Mouse (Mus musculus) activated CD4-positive, CD25-positive, alpha-beta regulatory T cell, adult 4 months (primary cell): ENCODE measurements at regions not wholly inside any gene's neighbourhood (a gene's known extent, or its start where the extent isn't known, plus 50 kb on each side); places are given as distances from the start of the nearest gene placed in this dataset.

Experiments
- ATAC-seq: one replicate; pipeline ENCODE4 v1.8.0; 2017

GRCm38 (mm10) chr11:40624126-40624778, 70.8 kb downstream of the Mat2b start:
- ATAC-seq: no peak

- no peak for ATAC-seq
Observed at GRCm38 (mm10) chr11:40620036-40620435, 75.0 kb downstream of the Mat2b start.

- no peak for ATAC-seq
Observed at GRCm38 (mm10) chr11:40603008-40603407, 92.0 kb downstream of the Mat2b start.

GRCm38 (mm10) chr11:40601572-40601909, 93.5 kb downstream of the Mat2b start:
- peak; percentile 40 for ATAC-seq

GRCm38 (mm10) chr11:40600773-40601571, 94.0 kb downstream of the Mat2b start:
- ATAC-seq: no peak

GRCm38 (mm10) chr11:40599956-40600772, 94.8 kb downstream of the Mat2b start:
- no peak for ATAC-seq

GRCm38 (mm10) chr11:40596347-40596746, 98.7 kb downstream of the Mat2b start:
- ATAC-seq: no peak

GRCm38 (mm10) chr11:40592056-40592455, 102.9 kb downstream of the Mat2b start:
- no peak for ATAC-seq

- no peak for ATAC-seq
Observed at GRCm38 (mm10) chr11:40573758-40574139, 121.3 kb downstream of the Mat2b start.

- ATAC-seq: no peak
Observed at GRCm38 (mm10) chr11:40572953-40573757, 121.8 kb downstream of the Mat2b start.

- ATAC-seq: no peak
Observed at GRCm38 (mm10) chr11:40562866-40563265, 132.1 kb downstream of the Mat2b start.

- no peak for ATAC-seq
Observed at GRCm38 (mm10) chr11:40561983-40562382, 133.0 kb downstream of the Mat2b start.

- no peak for ATAC-seq
Observed at GRCm38 (mm10) chr11:40561400-40561799, 133.6 kb downstream of the Mat2b start.

GRCm38 (mm10) chr11:40558486-40558885, 136.5 kb downstream of the Mat2b start:
- no peak for ATAC-seq

- ATAC-seq: no peak
Observed at GRCm38 (mm10) chr11:40554867-40555794, 139.9 kb downstream of the Mat2b start.

GRCm38 (mm10) chr11:40552054-40552453, 142.9 kb downstream of the Mat2b start:
- no peak for ATAC-seq

- ATAC-seq: no peak
Observed at GRCm38 (mm10) chr11:40546596-40546995, 148.4 kb downstream of the Mat2b start.

GRCm38 (mm10) chr11:40545537-40545936, 149.5 kb downstream of the Mat2b start:
- no peak for ATAC-seq

GRCm38 (mm10) chr11:40540229-40540628, 154.8 kb downstream of the Mat2b start:
- no peak for ATAC-seq

GRCm38 (mm10) chr11:40539776-40540175, 155.2 kb downstream of the Mat2b start:
- no peak for ATAC-seq

- no peak for ATAC-seq
Observed at GRCm38 (mm10) chr11:40536236-40536765, 158.7 kb downstream of the Mat2b start.
